Mouse (Mus musculus): ENCODE measurements around the gene Etv5.

DNA sequence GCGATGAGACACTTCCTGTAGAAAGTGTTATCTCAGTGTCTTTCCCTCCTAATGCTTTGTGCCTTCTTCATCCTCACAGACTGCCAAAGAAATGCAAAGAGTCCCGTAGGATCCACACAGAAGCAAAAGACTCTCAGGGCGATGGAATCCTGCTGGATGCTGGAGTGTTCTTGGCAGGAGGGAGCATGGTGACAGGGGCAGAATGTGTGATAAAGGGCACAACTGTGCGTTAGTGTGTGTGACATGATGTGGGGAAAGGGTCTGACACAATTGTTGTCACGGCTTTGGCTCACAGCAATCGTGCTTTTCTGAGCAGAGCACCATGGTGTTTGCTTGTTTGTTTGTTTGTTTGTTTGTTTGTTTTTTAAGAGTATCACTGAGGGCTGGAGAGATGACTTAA lies 8.6 kb upstream of the Etv5 start:
- TF ChIP-seq CTCF (IDR thresholded peaks at IDR 0.05; ENCODE audit: low read depth) = no peak
- TF ChIP-seq EP300 (IDR thresholded peaks at IDR 0.05; ENCODE audit: low read depth) = no peak
